Mouse (Mus musculus): ENCODE measurements around the gene Bcl2l12. TPM values are rescaled to one million over a fixed set of nuclear protein-coding genes. Genes with fewer than 3 reads are reported as not detected.
A peak's percentile ranks its signal among the peaks of the same experiment; 100 is the strongest.

Bcl2l12 gene
- polyA plus RNA-seq, 1 experiment from 2014 or later, result 87.0 TPM

- peak overlapping the region; percentile 98 for H3K4me3 ChIP-seq
- peak overlapping the region; percentile 96 for H3K27ac ChIP-seq (replicated peaks)
- H3K27me3 ChIP-seq (replicated peaks; ENCODE audit: low read depth, poor library complexity, severe bottlenecking), result peaks cover 15% of the 10 kb centered on the region; the same call in 1 of the 2 replicates
- no peaks in the 10 kb centered on the region for H3K9me3 ChIP-seq
- DNase-seq (ENCODE audit: low spot score), result no peak
- H3K4me1 ChIP-seq, result peaks cover 47% of the 10 kb centered on the region
- H3K36me3 ChIP-seq (replicated peaks), result peaks cover 40% of the 10 kb centered on the region
- WGBS, result 2% methylated on average over 20 of the region's 20 CpGs
Observed at GRCm38 (mm10) chr7:45015344-45015956, 16.9 kb upstream of the Bcl2l12 start.

- H3K27ac ChIP-seq (replicated peaks), result no peak overlapping the region
- WGBS, result 96% methylated on average over 3 of the region's 3 CpGs
- H3K4me3 ChIP-seq, result peak overlapping the region; percentile 98; the same call in 1 of the 2 replicates
- H3K27me3 ChIP-seq (replicated peaks; ENCODE audit: low read depth, poor library complexity, severe bottlenecking), result peaks cover 7% of the 10 kb centered on the region; the same call in 1 of the 2 replicates
- H3K4me1 ChIP-seq, result peaks cover 35% of the 10 kb centered on the region
- no peak for DNase-seq (ENCODE audit: low spot score)
- H3K36me3 ChIP-seq (replicated peaks), result peaks cover 53% of the 10 kb centered on the region
- H3K9me3 ChIP-seq, result no peaks in the 10 kb centered on the region
Observed at GRCm38 (mm10) chr7:45014096-45014451, 15.6 kb upstream of the Bcl2l12 start.

- Histone ChIP-seq H3K27ac (replicated peaks) (no peak overlapping the region), H3K4me1 (peaks cover 30% of the 10 kb centered on the region), H3K36me3 (replicated peaks) (peaks cover 59% of the 10 kb centered on the region), H3K9me3 (no peaks in the 10 kb centered on the region), H3K27me3 (replicated peaks; ENCODE audit: low read depth, poor library complexity, severe bottlenecking) (peaks cover 2% of the 10 kb centered on the region; the same call in 1 of the 2 replicates), H3K4me3 (0 out of 2 replicates have a peak overlapping the region, but pooled peaks have one; percentile 98)
- DNase-seq (ENCODE audit: low spot score), result no peak
- WGBS, result 95% methylated on average over 16 of the region's 16 CpGs
Observed at GRCm38 (mm10) chr7:45013366-45014095, 15.0 kb upstream of the Bcl2l12 start.

- Histone ChIP-seq H3K4me3 (no peak overlapping the region; the same call in 1 of the 2 replicates), H3K4me1 (peaks cover 23% of the 10 kb centered on the region), H3K27me3 (replicated peaks; ENCODE audit: low read depth, poor library complexity, severe bottlenecking) (no peaks in the 10 kb centered on the region), H3K27ac (replicated peaks) (no peak overlapping the region), H3K36me3 (replicated peaks) (peaks cover 66% of the 10 kb centered on the region), H3K9me3 (no peaks in the 10 kb centered on the region)
- no peak for DNase-seq (ENCODE audit: low spot score)
- 89% methylated on average over 4 of the region's 4 CpGs for WGBS
Observed at GRCm38 (mm10) chr7:45012824-45013223, 14.3 kb upstream of the Bcl2l12 start.

- Histone ChIP-seq H3K27me3 (replicated peaks; ENCODE audit: low read depth, poor library complexity, severe bottlenecking) (no peaks in the 10 kb centered on the region), H3K4me1 (peaks cover 19% of the 10 kb centered on the region), H3K27ac (replicated peaks) (no peak overlapping the region), H3K36me3 (replicated peaks) (peaks cover 74% of the 10 kb centered on the region), H3K4me3 (peak overlapping the region; percentile 16; the same call in 1 of the 2 replicates), H3K9me3 (no peaks in the 10 kb centered on the region)
- no peak for DNase-seq (ENCODE audit: low spot score)
- WGBS, result 97% methylated on average over 6 of the region's 6 CpGs
Observed at GRCm38 (mm10) chr7:45012011-45012410, 13.5 kb upstream of the Bcl2l12 start.

- Histone ChIP-seq H3K4me3 (no peak overlapping the region; the same call in 1 of the 2 replicates), H3K36me3 (replicated peaks) (peaks cover 100% of the 10 kb centered on the region), H3K4me1 (0 out of 2 replicates have a peak, but pooled peaks cover 3% of the 10 kb centered on the region), H3K9me3 (no peaks in the 10 kb centered on the region), H3K27ac (replicated peaks) (no peak overlapping the region), H3K27me3 (replicated peaks; ENCODE audit: low read depth, poor library complexity, severe bottlenecking) (no peaks in the 10 kb centered on the region)
- DNase-seq (ENCODE audit: low spot score), result no peak
- 95% methylated on average over 19 of the region's 19 CpGs for WGBS
Observed at GRCm38 (mm10) chr7:45008411-45008810, 9.9 kb upstream of the Bcl2l12 start.

- Histone ChIP-seq H3K36me3 (replicated peaks) (peaks cover 100% of the 10 kb centered on the region), H3K9me3 (no peaks in the 10 kb centered on the region), H3K27me3 (replicated peaks; ENCODE audit: low read depth, poor library complexity, severe bottlenecking) (no peaks in the 10 kb centered on the region), H3K4me3 (peak overlapping the region; percentile 29), H3K4me1 (0 out of 2 replicates have a peak, but pooled peaks cover 3% of the 10 kb centered on the region), H3K27ac (replicated peaks) (no peak overlapping the region)
- WGBS, result 95% methylated on average over 30 of the region's 30 CpGs
- no peak for DNase-seq (ENCODE audit: low spot score)
Observed at GRCm38 (mm10) chr7:45007846-45008245, 9.3 kb upstream of the Bcl2l12 start.

- no peak overlapping the region for H3K27ac ChIP-seq (replicated peaks)
- H3K4me3 ChIP-seq, result peak overlapping the region; percentile 23; the same call in 1 of the 2 replicates
- WGBS, result 96% methylated on average over 29 of the region's 29 CpGs
- H3K36me3 ChIP-seq (replicated peaks), result peaks cover 100% of the 10 kb centered on the region
- 0 out of 2 replicates have a peak, but pooled peaks cover 3% of the 10 kb centered on the region for H3K4me1 ChIP-seq
- H3K9me3 ChIP-seq, result no peaks in the 10 kb centered on the region
- no peaks in the 10 kb centered on the region for H3K27me3 ChIP-seq (replicated peaks; ENCODE audit: low read depth, poor library complexity, severe bottlenecking)
- DNase-seq (ENCODE audit: low spot score), result no peak
Observed at GRCm38 (mm10) chr7:45007141-45007540, 8.6 kb upstream of the Bcl2l12 start.

- H3K4me1 ChIP-seq, result 0 out of 2 replicates have a peak, but pooled peaks cover 3% of the 10 kb centered on the region
- no peak for DNase-seq (ENCODE audit: low spot score)
- H3K27me3 ChIP-seq (replicated peaks; ENCODE audit: low read depth, poor library complexity, severe bottlenecking), result no peaks in the 10 kb centered on the region
- peak overlapping the region; percentile 23; the same call in 1 of the 2 replicates for H3K4me3 ChIP-seq
- no peak overlapping the region for H3K27ac ChIP-seq (replicated peaks)
- 96% methylated on average over 12 of the region's 12 CpGs for WGBS
- no peaks in the 10 kb centered on the region for H3K9me3 ChIP-seq
- H3K36me3 ChIP-seq (replicated peaks), result peaks cover 100% of the 10 kb centered on the region
Observed at GRCm38 (mm10) chr7:45006503-45006902, 8.0 kb upstream of the Bcl2l12 start.

- WGBS, result 89% methylated on average over 6 of the region's 6 CpGs
- no peak for DNase-seq (ENCODE audit: low spot score)
- no peaks in the 10 kb centered on the region for H3K27me3 ChIP-seq (replicated peaks; ENCODE audit: low read depth, poor library complexity, severe bottlenecking)
- peaks cover 4% of the 10 kb centered on the region; the same call in 1 of the 2 replicates for H3K4me1 ChIP-seq
- peaks cover 100% of the 10 kb centered on the region for H3K36me3 ChIP-seq (replicated peaks)
- no peak overlapping the region for H3K27ac ChIP-seq (replicated peaks)
- 0 out of 2 replicates have a peak overlapping the region, but pooled peaks have one; percentile 4 for H3K4me3 ChIP-seq
- no peaks in the 10 kb centered on the region for H3K9me3 ChIP-seq
Observed at GRCm38 (mm10) chr7:45005321-45005992, 6.9 kb upstream of the Bcl2l12 start.

- H3K27me3 ChIP-seq (replicated peaks; ENCODE audit: low read depth, poor library complexity, severe bottlenecking), result no peaks in the 10 kb centered on the region
- DNase-seq (ENCODE audit: low spot score), result no peak
- H3K27ac ChIP-seq (replicated peaks), result no peak overlapping the region
- no peaks in the 10 kb centered on the region for H3K9me3 ChIP-seq
- 78% methylated on average over 3 of the region's 3 CpGs for WGBS
- peaks cover 100% of the 10 kb centered on the region for H3K36me3 ChIP-seq (replicated peaks)
- no peak overlapping the region for H3K4me3 ChIP-seq
- H3K4me1 ChIP-seq, result peaks cover 9% of the 10 kb centered on the region
Observed at GRCm38 (mm10) chr7:45004546-45004945, 6.0 kb upstream of the Bcl2l12 start.

GRCm38 (mm10) chr7:45002440-45002839, 3.9 kb upstream of the Bcl2l12 start:
- peaks cover 26% of the 10 kb centered on the region for H3K4me1 ChIP-seq
- no peak overlapping the region for H3K27ac ChIP-seq (replicated peaks)
- H3K9me3 ChIP-seq, result no peaks in the 10 kb centered on the region
- H3K36me3 ChIP-seq (replicated peaks), result peaks cover 83% of the 10 kb centered on the region
- no peak overlapping the region for H3K4me3 ChIP-seq
- no peaks in the 10 kb centered on the region for H3K27me3 ChIP-seq (replicated peaks; ENCODE audit: low read depth, poor library complexity, severe bottlenecking)
- DNase-seq (ENCODE audit: low spot score), result no peak
- WGBS, result 92% methylated on average over 7 of the region's 7 CpGs
